Mouse (Mus musculus) liver, embryonic 14.5 days (tissue): ENCODE data around the gene Fmnl2.

Source experiments
- CTCF ChIP-seq: IDR thresholded peaks from 2 replicates; pipeline ENCODE4 v1.5.1; 2016; ENCODE audit warnings: antibody characterized with exemption, low read depth, control low read depth
- EP300 ChIP-seq: IDR thresholded peaks from 2 replicates; pipeline ENCODE4 v1.6.1; 2016; ENCODE audit warnings: antibody characterized with exemption, low read depth

DNA sequence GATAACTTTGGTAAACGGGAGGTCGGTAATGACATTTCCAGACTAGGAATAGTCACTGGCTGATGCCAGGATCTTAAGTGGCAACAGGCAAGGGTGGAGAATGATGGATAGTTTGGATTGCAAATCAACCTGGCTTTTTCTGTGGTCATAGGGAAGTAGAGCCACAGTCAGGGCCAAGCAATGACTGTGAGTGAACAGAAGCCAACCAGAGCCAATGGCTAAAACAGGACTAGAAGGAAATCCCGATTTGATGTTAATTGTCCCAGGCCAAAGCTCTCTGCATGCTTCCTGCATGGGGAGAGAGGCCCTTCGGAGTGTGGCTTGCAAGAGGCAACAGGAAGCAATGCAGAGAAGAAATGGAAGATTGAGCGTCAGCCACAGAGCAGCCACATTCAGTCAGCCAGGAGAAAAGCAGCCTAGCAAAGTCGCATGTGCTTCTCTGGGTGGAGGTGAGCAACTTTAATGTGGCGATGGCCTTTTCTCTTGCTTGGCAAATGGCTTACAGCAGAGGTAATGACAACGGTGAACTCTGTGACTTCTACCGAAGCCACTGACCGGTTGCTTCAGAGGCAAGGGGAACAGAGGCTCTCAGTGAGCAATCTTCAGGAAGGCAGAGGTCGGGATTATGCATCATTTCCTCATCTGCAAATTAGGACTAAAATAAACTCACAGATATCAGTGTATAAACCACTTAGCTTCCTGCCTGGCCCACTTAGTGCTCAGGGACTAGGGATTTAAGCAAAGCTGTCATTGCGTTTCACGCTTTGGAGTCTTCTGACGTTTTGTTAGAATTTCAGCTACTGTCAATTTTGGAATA lies 12.5 kb upstream of the Fmnl2 start:
- TF ChIP-seq CTCF (no peak), EP300 (no peak)
